Mouse (Mus musculus) liver, postnatal 0 days (tissue): ENCODE data around the gene Htra1.

ENCODE experiments used
- CTCF ChIP-seq: sonication (generic); IDR thresholded peaks from 2 replicates; pipeline ENCODE4 v1.5.1; 2016; ENCODE audit warnings: antibody characterized with exemption, low read depth
- EP300 ChIP-seq: IDR thresholded peaks from 2 replicates; pipeline ENCODE4 v1.6.1; 2016; ENCODE audit warnings: antibody characterized with exemption, low read depth, mild to moderate bottlenecking

- TF ChIP-seq CTCF = no peak
- no peak for TF ChIP-seq EP300
These were observed 30.5 kb downstream of the Htra1 start for GRCm38 (mm10) chr7:130966451-130966850.
